Mouse (Mus musculus) limb, embryonic 15.5 days (tissue): ENCODE data around the gene Itgbl1. TPM values are rescaled to one million over a fixed set of nuclear protein-coding genes. Genes with fewer than 3 reads are reported as not detected.

Experiments
- polyA plus RNA-seq: library from polyadenylated mRNA; unstranded; fragments of >200 nt; fragmentation: Nextera tagmentation; extraction: Ambion mirVana; gene quantifications from 2 replicates; pipeline ENCODE4 v1.2.1, GENCODE M21; 2015

Itgbl1 gene
- polyA plus RNA-seq, 1 experiment from 2014 or later, result 4.8 TPM

Other genes starting within 250 kb of the Itgbl1 start
- gene Nalcn, start 32.8 kb upstream of the Itgbl1 start, polyA plus RNA-seq, result 0.84 and 0.87 TPM in 2 replicates